Mouse (Mus musculus): Measurements from ENCODE around the gene Aass.

DNA sequence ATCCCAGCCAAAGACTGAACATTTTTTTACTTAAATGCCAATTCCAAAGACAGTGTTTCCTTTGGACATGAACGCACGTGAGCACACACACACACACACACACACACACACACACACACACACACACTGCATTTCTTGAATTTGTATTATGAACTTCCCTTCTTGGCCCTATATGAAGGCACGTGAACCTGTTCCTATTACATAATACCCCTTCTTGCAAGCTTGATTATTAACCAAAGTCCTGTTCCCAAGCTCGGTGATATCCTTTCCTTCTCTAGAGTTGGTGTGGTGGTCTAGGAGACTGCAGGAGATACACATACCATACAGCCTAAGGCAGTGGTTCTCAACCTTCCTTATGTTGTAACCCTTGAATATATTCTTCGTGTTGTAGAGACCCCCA lies 7.0 kb downstream of the Aass start:
- TF ChIP-seq GATA1 (IDR thresholded peaks at IDR 0.05; ENCODE audit: low read length) (no peak), TAL1 (IDR thresholded peaks at IDR 0.05; ENCODE audit: low read length) (no peak)

Data from erythroblast, embryonic 14.5 days (primary cell).